ENCODE assay signal across 11 mouse cellular contexts in genomic region chr19:32202131-32203114, GRCm38 (mm10).
DNase-seq lines count a peak whose midpoint lies in the region; ATAC-seq and TF ChIP-seq lines count a peak whose summit lies in the region.
"Had no signal": no experiment of that assay in that cellular context is flagged by ENCODE, and none has a peak within 500 bp of the region (broad histone marks: within the 10 kb centered on the region; RNA-seq: fewer than 3 reads in every experiment).

No protein-coding gene starts in this region.

- H3K9me3 ChIP-seq in intestine, embryonic 16.5 days (ENCODE audit: control insufficient read depth, low read length): no peaks in the 10 kb centered on the region
- H3K9me3 ChIP-seq in liver, embryonic 11.5 days (ENCODE audit: control insufficient read depth, low read length): no peaks in the 10 kb centered on the region
- H3K9me3 ChIP-seq: midbrain, embryonic 13.5 days had no signal

- no peak overlapping the region for H3K9ac ChIP-seq in intestine, embryonic 16.5 days (ENCODE audit: low read depth, low read length)
- no peak overlapping the region for H3K9ac ChIP-seq in liver, embryonic 11.5 days (ENCODE audit: low read depth, low read length)
- H3K9ac ChIP-seq: midbrain, embryonic 13.5 days had no signal

- H3K4me1 ChIP-seq in intestine, embryonic 16.5 days (ENCODE audit: control insufficient read depth, insufficient read depth, low read length): 0 out of 2 replicates have a peak, but pooled peaks cover 2% of the 10 kb centered on the region
- H3K4me1 ChIP-seq in liver, embryonic 11.5 days (replicated peaks; ENCODE audit: control insufficient read depth, insufficient read depth, low read length): peaks cover 25% of the 10 kb centered on the region
- no peaks in the 10 kb centered on the region; the same call in 1 of the 2 replicates for H3K4me1 ChIP-seq in small intestine, adult 2 months (ENCODE audit: control insufficient read depth, insufficient read depth, insufficient read length, low read length)
- H3K4me1 ChIP-seq: midbrain, embryonic 13.5 days had no signal

- no peak overlapping the region for H3K4me2 ChIP-seq in intestine, embryonic 16.5 days (ENCODE audit: low read depth, low read length)
- H3K4me2 ChIP-seq in liver, embryonic 11.5 days: no peak overlapping the region
- H3K4me2 ChIP-seq: midbrain, embryonic 13.5 days had no signal

- no peaks in the 10 kb centered on the region for H3K36me3 ChIP-seq in intestine, embryonic 16.5 days (ENCODE audit: control insufficient read depth, insufficient read depth, low read length)
- no peaks in the 10 kb centered on the region for H3K36me3 ChIP-seq in liver, embryonic 11.5 days (ENCODE audit: control insufficient read depth, insufficient read depth, low read length)
- H3K36me3 ChIP-seq in small intestine, adult 2 months (ENCODE audit: control insufficient read depth, insufficient read depth, low read length): no peaks in the 10 kb centered on the region
- H3K36me3 ChIP-seq: midbrain, embryonic 13.5 days had no signal

- TF ChIP-seq POLR2A in small intestine, adult 2 months (IDR thresholded peaks at IDR 0.05; ENCODE audit: low read depth, low read length): no peak

- H3K27ac ChIP-seq in layer of hippocampus, adult 2 months: peak overlapping the region; percentile 28
- peak overlapping the region; percentile 11 for H3K27ac ChIP-seq in intestine, embryonic 16.5 days (ENCODE audit: low read length)
- H3K27ac ChIP-seq in liver, embryonic 11.5 days (ENCODE audit: low read depth, low read length): peak overlapping the region; percentile 28; the same call in 1 of the 2 replicates
- H3K27ac ChIP-seq in small intestine, adult 2 months (ENCODE audit: insufficient read depth, low read depth, low read length): 0 out of 2 replicates have a peak overlapping the region, but pooled peaks have one; percentile 6
- H3K27ac ChIP-seq: midbrain, embryonic 13.5 days had no signal

- peak overlapping the region; percentile 32 for H3K4me3 ChIP-seq in layer of hippocampus, adult 2 months
- H3K4me3 ChIP-seq in intestine, embryonic 16.5 days (ENCODE audit: low read length): no peak overlapping the region
- no peak overlapping the region for H3K4me3 ChIP-seq in liver, embryonic 11.5 days (ENCODE audit: low read depth, low read length)
- H3K4me3 ChIP-seq in small intestine, adult 2 months (ENCODE audit: low read depth, low read length): no peak overlapping the region
- H3K4me3 ChIP-seq: midbrain, embryonic 13.5 days had no signal

- whole genome bisulfite sequencing in intestine, embryonic 16.5 days: 60% methylated on average over 12 of the region's 12 CpGs
- 77% methylated on average over 12 of the region's 12 CpGs for WGBS in liver, embryonic 11.5 days
- 25% methylated on average over 12 of the region's 12 CpGs for WGBS in small intestine, adult 2 months

- TF ChIP-seq CTCF in layer of hippocampus, adult 2 months (conservative IDR thresholded peaks at IDR 0.05): no peak
- peak; percentile 10; the same call in 1 of the 2 replicates for TF ChIP-seq CTCF in small intestine, adult 2 months (IDR thresholded peaks at IDR 0.05; ENCODE audit: extremely low read depth, insufficient read length, insufficient replicate concordance, low read depth, low read length)

- DNase-seq in layer of hippocampus, adult 2 months (ENCODE audit: low spot score in 2 of 2): no peak
- DNase-seq in layer of hippocampus, postnatal 25 days (ENCODE audit: extremely low spot score in 1 of 2, low spot score in 1 of 2): no peak
- DNase-seq in liver, embryonic 11.5 days (ENCODE audit: low spot score): no peak
- DNase-seq in spleen, adult 12 weeks (ENCODE audit: low spot score): no peak
- DNase-seq in cerebellum, postnatal 25 days: no peak
- no peak for DNase-seq in thymus, postnatal 25 days
- DNase-seq: gastrocnemius, postnatal 10 days; heart, postnatal 10 days had no signal

- no peaks in the 10 kb centered on the region for H3K27me3 ChIP-seq in intestine, embryonic 16.5 days (replicated peaks; ENCODE audit: control insufficient read depth, insufficient read depth, low read length)
- H3K27me3 ChIP-seq in liver, embryonic 11.5 days (replicated peaks; ENCODE audit: control insufficient read depth, insufficient read depth, low read length): no peaks in the 10 kb centered on the region
- H3K27me3 ChIP-seq in small intestine, adult 2 months (ENCODE audit: control insufficient read depth, insufficient read depth, low read length): no peaks in the 10 kb centered on the region
- H3K27me3 ChIP-seq: midbrain, embryonic 13.5 days had no signal

- ATAC-seq in intestine, embryonic 16.5 days: peak; percentile 87
- ATAC-seq in liver, embryonic 11.5 days (replicated peaks; ENCODE audit: low FRiP score): no peak
- ATAC-seq: midbrain, embryonic 13.5 days had no signal
